Mouse (Mus musculus): ENCODE results near the gene Cebpa.
A peak's percentile ranks its signal among the peaks of the same experiment; 100 is the strongest.

The Cebpa gene

DNA sequence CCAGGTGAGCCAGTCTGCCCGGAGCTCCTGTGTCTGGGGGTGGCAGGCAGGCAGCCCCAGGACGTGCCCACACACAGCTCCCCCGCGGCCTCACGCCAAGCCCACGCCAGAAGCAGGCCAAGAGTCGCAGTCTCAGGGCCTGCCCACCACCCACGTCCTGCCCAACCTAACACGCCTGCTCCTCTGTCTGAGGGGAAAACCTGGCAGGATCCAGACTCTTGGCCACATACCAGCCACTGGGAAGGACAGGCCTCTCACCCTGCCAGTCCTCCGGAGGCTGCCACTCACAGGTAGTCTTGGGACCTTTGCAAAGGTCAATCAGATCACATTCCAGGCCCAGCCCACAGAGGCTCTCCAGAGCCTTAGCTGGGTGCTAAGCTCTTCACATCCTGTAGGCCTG lies 27.2 kb downstream of the Cebpa start:
- no peak for DNase-seq (ENCODE audit: low spot score)

DNA sequence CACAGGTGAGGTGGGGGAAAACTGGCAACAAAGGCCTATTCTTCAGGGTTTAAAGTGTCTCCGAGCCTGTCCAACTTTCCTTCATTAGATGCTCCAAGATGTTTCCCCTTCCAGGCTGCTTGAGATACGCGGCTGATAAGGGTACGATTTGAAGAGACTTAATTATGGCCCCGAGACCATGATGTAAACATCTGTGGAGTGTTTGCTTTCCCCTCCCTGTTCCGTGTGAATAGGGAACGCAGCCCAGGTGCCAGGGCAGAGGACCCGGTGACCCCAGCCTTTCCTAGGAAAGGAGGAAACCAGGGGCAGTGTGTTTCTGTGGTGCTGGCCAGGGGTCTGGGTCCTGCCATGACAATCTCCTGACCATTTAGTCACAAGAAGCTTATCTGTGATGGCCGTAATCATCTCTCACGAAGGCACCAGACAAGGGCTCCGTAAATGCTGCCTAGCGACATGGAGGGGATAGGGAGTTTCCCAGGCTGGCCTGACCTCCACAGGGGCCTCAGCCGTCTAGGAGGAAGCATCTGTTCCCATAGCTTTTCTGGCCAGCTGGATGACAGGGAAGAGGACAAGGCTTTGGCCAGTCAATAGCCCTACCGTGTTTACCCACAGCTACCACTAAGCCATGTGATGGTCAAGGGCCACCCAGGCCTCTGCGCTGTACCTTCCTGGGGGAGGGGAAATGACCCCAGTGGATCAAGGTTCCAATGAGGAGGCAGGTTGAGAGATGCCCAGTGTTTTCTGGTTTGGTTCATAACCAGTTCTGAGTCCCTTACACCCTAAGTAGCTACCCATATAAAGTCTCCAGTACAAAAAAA lies 30.7 kb downstream of the Cebpa start:
- DNase-seq (ENCODE audit: low spot score), result no peak

GRCm38 (mm10) chr7:35150860-35151259 lies 31.8 kb downstream of the Cebpa start:
- no peak for DNase-seq (ENCODE audit: low spot score)

- no peak for DNase-seq (ENCODE audit: low spot score)
Observed at GRCm38 (mm10) chr7:35154449-35154848, 35.4 kb downstream of the Cebpa start.

DNA sequence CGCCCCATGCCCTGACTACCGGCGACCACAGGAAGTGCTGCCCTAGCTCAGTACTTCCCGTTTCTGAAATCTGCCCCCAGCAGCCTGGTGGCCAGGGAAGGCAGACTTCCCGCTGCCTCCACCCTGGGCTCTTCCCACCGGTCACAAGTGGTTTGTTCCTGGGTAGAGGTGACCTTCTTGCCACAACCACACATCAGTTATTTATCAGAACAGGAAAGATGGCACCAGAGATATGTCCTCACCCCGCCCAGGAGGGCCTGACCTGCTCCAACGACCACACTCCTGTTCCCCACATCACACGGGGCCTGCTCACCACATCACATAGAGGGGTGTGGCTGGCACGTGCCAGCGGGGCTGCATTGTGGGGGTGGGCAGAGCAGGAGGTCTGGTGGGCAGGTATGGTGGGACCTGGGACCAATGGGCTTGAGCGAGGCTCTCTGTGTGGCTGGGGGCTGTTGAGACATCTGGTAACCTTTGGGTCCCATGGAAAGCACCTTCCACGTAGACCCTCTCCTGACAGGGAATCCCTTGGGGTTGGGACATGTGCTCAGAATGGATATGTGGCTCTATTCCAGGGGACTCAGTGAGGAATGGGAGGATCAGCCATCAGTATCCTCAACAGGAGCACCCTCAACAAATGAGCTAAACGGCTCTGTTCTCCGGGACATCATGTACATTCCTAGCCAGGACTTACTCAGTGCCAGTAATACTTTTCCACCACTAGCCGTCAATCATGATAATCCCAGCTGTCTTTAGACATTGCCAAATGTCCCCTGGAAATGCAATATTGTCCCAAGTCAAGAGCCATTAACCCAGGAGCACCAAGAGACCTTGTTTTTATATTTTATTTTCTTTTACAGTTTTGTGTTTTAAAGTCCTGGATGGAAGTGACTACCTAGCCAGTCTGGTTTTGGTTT lies 37.7 kb downstream of the Cebpa start:
- DNase-seq (ENCODE audit: low spot score), result no peak

DNA sequence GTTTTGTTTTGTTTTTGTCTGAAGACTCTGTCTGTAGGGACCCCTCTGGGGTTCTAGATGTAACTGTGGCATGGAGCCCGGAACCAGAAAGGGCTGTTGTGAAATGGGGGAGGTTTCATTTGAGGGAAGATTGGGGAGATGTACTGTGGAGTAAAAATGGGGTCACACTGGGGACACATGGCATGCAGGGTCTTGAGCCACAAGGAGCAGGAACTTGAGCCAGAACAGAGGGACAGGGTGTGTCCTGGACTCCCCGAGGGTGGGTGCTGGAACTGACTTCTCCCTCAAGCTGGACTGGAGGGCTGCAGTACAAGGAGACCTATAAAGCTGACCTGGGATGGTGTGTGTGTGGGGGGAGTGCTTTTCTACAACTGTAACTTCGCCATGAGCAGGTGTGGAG lies 38.4 kb downstream of the Cebpa start:
- DNase-seq (ENCODE audit: low spot score), result no peak

DNA sequence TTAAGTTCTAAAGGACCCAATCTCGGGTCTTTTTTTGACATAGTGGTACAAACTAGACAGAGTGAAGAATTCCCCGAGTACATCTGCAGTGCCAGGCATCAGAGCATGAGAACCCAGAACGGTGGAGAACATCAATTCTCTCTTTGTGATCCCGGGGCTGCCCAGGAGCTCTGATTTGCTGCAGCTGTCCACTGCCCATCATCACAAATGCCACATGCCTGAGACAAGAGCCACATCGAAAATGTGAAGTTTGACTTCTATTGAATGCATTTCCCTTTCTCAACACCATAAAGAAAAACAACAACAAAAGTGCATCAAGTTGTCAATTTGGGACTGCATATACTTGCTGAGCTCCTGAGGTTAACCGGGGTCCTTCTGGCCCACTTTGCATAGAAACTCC lies 43.4 kb downstream of the Cebpa start:
- no peak for DNase-seq (ENCODE audit: low spot score)

DNA sequence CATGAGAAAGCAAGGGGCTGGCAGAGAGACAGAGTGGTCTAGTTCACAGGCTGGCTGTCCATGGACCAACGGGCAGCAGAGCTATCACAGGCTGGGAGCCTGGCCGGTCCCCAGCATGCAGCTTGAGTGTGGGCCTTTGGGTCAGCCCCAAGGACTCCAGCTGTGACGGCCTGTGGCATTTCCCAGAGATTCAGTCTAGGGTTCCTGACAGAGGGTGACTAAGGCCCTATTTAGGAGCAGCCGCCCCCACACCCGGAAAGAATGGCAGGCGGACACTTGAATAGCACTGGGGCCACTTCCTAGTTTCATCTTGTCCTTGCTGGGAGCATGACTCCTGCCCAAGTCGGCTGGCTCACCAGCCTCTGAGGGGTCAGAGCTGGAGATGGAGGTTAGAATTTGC lies 44.5 kb downstream of the Cebpa start:
- DNase-seq (ENCODE audit: low spot score), result peak; percentile 37

- DNase-seq (ENCODE audit: low spot score), result no peak
Observed at GRCm38 (mm10) chr7:35164131-35164530, 45.0 kb downstream of the Cebpa start.

DNA sequence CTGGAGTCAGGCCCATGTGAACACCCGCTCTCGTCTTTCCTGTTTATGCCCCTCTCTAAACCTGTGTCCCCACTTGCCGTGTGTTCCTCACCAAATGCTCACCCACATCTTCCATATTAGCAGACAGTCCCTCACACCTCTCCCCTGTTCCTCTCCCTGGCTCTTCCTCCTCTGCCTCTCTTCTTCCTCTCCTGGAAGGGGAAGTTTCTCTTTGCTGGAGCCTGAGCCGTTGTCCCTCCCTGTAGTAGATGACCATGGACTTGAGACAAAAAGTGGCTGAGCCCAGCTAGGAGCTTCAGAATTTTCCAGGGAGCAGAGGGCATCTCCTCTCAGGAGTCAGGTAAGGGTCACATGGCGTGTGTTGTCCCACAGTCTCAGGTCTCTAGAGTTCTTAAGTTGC lies 47.9 kb downstream of the Cebpa start:
- no peak for DNase-seq (ENCODE audit: low spot score)

- no peak for DNase-seq (ENCODE audit: low spot score)
Observed at GRCm38 (mm10) chr7:35167925-35168324, 48.8 kb downstream of the Cebpa start.

DNA sequence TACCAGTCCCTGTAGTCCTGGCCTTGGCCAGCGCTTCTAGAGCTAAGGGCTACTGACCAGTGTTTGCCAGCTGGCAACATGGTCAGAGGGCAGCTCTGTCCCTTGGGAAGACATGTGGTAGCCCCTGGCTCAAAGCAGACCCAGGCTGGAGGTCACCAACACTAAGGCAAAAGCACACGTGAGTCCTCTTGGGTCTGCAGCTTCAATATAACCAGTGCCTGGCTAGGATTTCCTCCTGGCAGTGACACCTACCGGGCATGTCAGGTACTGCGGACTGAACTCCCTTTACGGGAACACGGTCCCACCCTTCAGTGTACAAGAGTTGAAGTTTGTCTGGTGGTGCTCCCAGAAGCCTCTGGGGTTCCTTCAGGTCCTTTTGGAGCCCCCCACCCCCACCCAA lies 50.2 kb downstream of the Cebpa start:
- peak; percentile 91 for DNase-seq (ENCODE audit: low spot score)

Measured in layer of hippocampus, adult 9-10 months (tissue).